In genomic region chr13:88554504-88554903, GRCm38 (mm10) we compare ENCODE assay signal across 17 mouse cellular contexts.
DNase-seq lines count a peak whose midpoint lies in the region; ATAC-seq lines count a peak whose summit lies in the region.
"Had no signal": no experiment of that assay in that cellular context is flagged by ENCODE, and none has a peak within 500 bp of the region (broad histone marks: within the 10 kb centered on the region; RNA-seq: fewer than 3 reads in every experiment).

No protein-coding gene starts in this region.

- peak; percentile 73 for ATAC-seq in frontal cortex, adult (ENCODE audit: low TSS enrichment)
- ATAC-seq in heart, embryonic 11.5 days (replicated peaks; ENCODE audit: insufficient number of reproducible peaks, low FRiP score, low TSS enrichment): no peak
- ATAC-seq: intestine, postnatal 0 days had no signal

- H3K27ac ChIP-seq in heart, embryonic 11.5 days (ENCODE audit: low read depth, low read length): no peak overlapping the region
- H3K27ac ChIP-seq: embryonic facial prominence, embryonic 12.5 days; limb, embryonic 15.5 days; lung, embryonic 15.5 days had no signal

- no peaks in the 10 kb centered on the region for H3K9me3 ChIP-seq in heart, embryonic 11.5 days (replicated peaks; ENCODE audit: control insufficient read depth, low read length)
- H3K9me3 ChIP-seq: embryonic facial prominence, embryonic 12.5 days; limb, embryonic 15.5 days; lung, embryonic 15.5 days had no signal

- H3K36me3 ChIP-seq in heart, embryonic 11.5 days (ENCODE audit: control insufficient read depth, insufficient read depth, low read length): no peaks in the 10 kb centered on the region
- H3K36me3 ChIP-seq: embryonic facial prominence, embryonic 12.5 days; limb, embryonic 15.5 days; lung, embryonic 15.5 days had no signal

- H3K4me1 ChIP-seq in heart, embryonic 11.5 days (ENCODE audit: control insufficient read depth, insufficient read depth, low read length): no peaks in the 10 kb centered on the region
- H3K4me1 ChIP-seq: embryonic facial prominence, embryonic 12.5 days; limb, embryonic 15.5 days; lung, embryonic 15.5 days had no signal

- H3K4me3 ChIP-seq in heart, embryonic 11.5 days (ENCODE audit: low read depth, low read length): no peak overlapping the region
- H3K4me3 ChIP-seq: embryonic facial prominence, embryonic 12.5 days; limb, embryonic 15.5 days; lung, embryonic 15.5 days; megakaryocyte, embryonic 14.5 days had no signal

- WGBS in heart, embryonic 11.5 days (ENCODE audit: insufficient replicate concordance): 34% methylated on average over 2 of the region's 2 CpGs

- H3K9ac ChIP-seq in heart, embryonic 11.5 days (ENCODE audit: low read depth, low read length): no peak overlapping the region
- H3K9ac ChIP-seq: embryonic facial prominence, embryonic 12.5 days; limb, embryonic 15.5 days; lung, embryonic 15.5 days had no signal

- no peaks in the 10 kb centered on the region for H3K27me3 ChIP-seq in heart, embryonic 11.5 days (ENCODE audit: control insufficient read depth, insufficient read depth, low read length)
- H3K27me3 ChIP-seq: embryonic facial prominence, embryonic 12.5 days; limb, embryonic 15.5 days; lung, embryonic 15.5 days; megakaryocyte, embryonic 14.5 days had no signal

- peak; percentile 33 to 41 for DNase-seq in right cerebral cortex, adult 2 months (ENCODE audit: low spot score in 2 of 2)
- no peak for DNase-seq in right cerebral cortex, postnatal 4 days
- DNase-seq in layer of hippocampus, postnatal 14 days (ENCODE audit: low spot score in 2 of 2): peak; percentile 23 to 89
- DNase-seq in telencephalon, adult 2 months (ENCODE audit: low read depth, low spot score): peak; percentile 55
- no peak for DNase-seq in MN1 (ENCODE audit: low spot score)
- no peak for DNase-seq in ovary, postnatal 36 days (ENCODE audit: low spot score)
- DNase-seq: cerebellum, adult 2 months; heart, postnatal 36 days; kidney, postnatal 36 days; spleen, adult 18-20 months had no signal

- H3K4me2 ChIP-seq in heart, embryonic 11.5 days: no peak overlapping the region
- H3K4me2 ChIP-seq: embryonic facial prominence, embryonic 12.5 days; limb, embryonic 15.5 days; lung, embryonic 15.5 days had no signal

Comparison
In these comparisons a context has a peak if more than half of its experiments do, and no peak if none do; other contexts are left out.
1. DNase-seq: peak in right cerebral cortex, adult 2 months (2 of 2), layer of hippocampus, postnatal 14 days (2 of 2) and telencephalon, adult 2 months (single experiment); none in right cerebral cortex, postnatal 4 days (single experiment), MN1 (single experiment) and ovary, postnatal 36 days (single experiment).